Mouse (Mus musculus) liver, embryonic 15.5 days (tissue): ENCODE measurements around the gene Cemip2. TPM values are rescaled to one million over a fixed set of nuclear protein-coding genes. Genes with fewer than 3 reads are reported as not detected.
"Not testable (repeated sequence)": the region's sequence is repeated elsewhere in the genome, so short reads cannot be mapped to it uniquely, and the experiment has no call there.

Experiments used
- ATAC-seq: fragments of 200-750 bp; cut with Nextera tagmentation; 2 replicates; pipeline ENCODE4 v1.8.0; 2017; ENCODE audit warnings: moderate number of reproducible peaks, mild to moderate bottlenecking, moderate library complexity; ENCODE audit not compliant: insufficient read depth
- H3K27ac ChIP-seq: fragments of 300-500 bp; sonication (generic); replicated peaks from 2 replicates; pipeline ENCODE4 v1.5.1; 2015; ENCODE audit warnings: mild to moderate bottlenecking, inconsistent platforms
- H3K27me3 ChIP-seq: fragments of 300-500 bp; sonication (generic); 2 replicates; pipeline ENCODE4 v1.6.1; 2015; ENCODE audit warnings: mild to moderate bottlenecking, inconsistent platforms
- H3K36me3 ChIP-seq: fragments of 300-500 bp; sonication (generic); replicated peaks from 2 replicates; pipeline ENCODE4 v1.6.1; 2015; ENCODE audit warnings: moderate library complexity, mild to moderate bottlenecking, inconsistent platforms
- H3K4me1 ChIP-seq: fragments of 300-500 bp; sonication (generic); replicated peaks from 2 replicates; pipeline ENCODE4 v1.6.1; 2015; ENCODE audit warnings: inconsistent platforms
- H3K4me2 ChIP-seq: fragments of 300-500 bp; sonication (generic); 2 replicates; pipeline ENCODE4 v1.6.1; 2015; ENCODE audit warnings: moderate library complexity, mild to moderate bottlenecking, inconsistent platforms
- H3K4me3 ChIP-seq: fragments of 300-500 bp; sonication (generic); replicated peaks from 2 replicates; pipeline ENCODE4 v1.5.1; 2015; ENCODE audit warnings: mild to moderate bottlenecking, inconsistent platforms
- H3K9ac ChIP-seq: fragments of 300-500 bp; sonication (generic); 2 replicates; pipeline ENCODE4 v1.6.1; 2015; ENCODE audit warnings: moderate library complexity, mild to moderate bottlenecking, inconsistent platforms
- H3K9me3 ChIP-seq: fragments of 300-500 bp; sonication (generic); replicated peaks from 2 replicates; pipeline ENCODE4 v1.6.1; 2016; ENCODE audit warnings: inconsistent platforms
- WGBS: fragments of 180-500 bp; shearing (Covaris S2); methylation state at CpG from one replicate; pipeline ENCODE4 v1.1.7; 2015; ENCODE audit warnings: mixed read lengths; ENCODE audit not compliant: insufficient replicate concordance; 5-methylcytosine and 5-hydroxymethylcytosine counted together
- polyA plus RNA-seq: library from polyadenylated mRNA; unstranded; fragments of >200 nt; fragmentation: Nextera tagmentation; extraction: Ambion mirVana; gene quantifications from 2 replicates; pipeline ENCODE4 v1.2.1, GENCODE M21; 2015

Gene Cemip2
- polyA plus RNA-seq, 1 experiment from 2014 or later: 7.2 TPM

- no peak overlapping the region for H3K9ac ChIP-seq
Measured at GRCm38 (mm10) chr19:21855421-21856128, 77.4 kb downstream of the Cemip2 start.

GRCm38 (mm10) chr19:21858846-21859521, 80.8 kb downstream of the Cemip2 start:
- Histone ChIP-seq H3K27ac (no peak overlapping the region), H3K4me1 (no peaks in the 10 kb centered on the region), H3K9me3 (no peaks in the 10 kb centered on the region), H3K4me3 (no peak overlapping the region), H3K27me3 (no peaks in the 10 kb centered on the region), H3K36me3 (peaks cover 10% of the 10 kb centered on the region; the same call in 1 of the 2 replicates), H3K9ac (no peak overlapping the region), H3K4me2 (no peak overlapping the region)
- WGBS: 67% methylated on average over 12 of the region's 12 CpGs
- no peak for ATAC-seq

More at GRCm38 (mm10) chr19:21855421-21856128, 77.4 kb downstream of the Cemip2 start:
- H3K9me3 ChIP-seq: no peaks in the 10 kb centered on the region
- peaks cover 25% of the 10 kb centered on the region; the same call in 1 of the 2 replicates for H3K36me3 ChIP-seq
- H3K27ac ChIP-seq: no peak overlapping the region
- H3K27me3 ChIP-seq: no peaks in the 10 kb centered on the region
- no peak overlapping the region for H3K4me3 ChIP-seq
- no peak for ATAC-seq
- whole genome bisulfite sequencing: 63% methylated on average over 8 of the region's 8 CpGs
- H3K4me2 ChIP-seq: no peak overlapping the region
- no peaks in the 10 kb centered on the region for H3K4me1 ChIP-seq

GRCm38 (mm10) chr19:21860132-21860531, 82.0 kb downstream of the Cemip2 start:
- no peak overlapping the region for H3K9ac ChIP-seq
- 65% methylated on average over 5 of the region's 5 CpGs for WGBS

GRCm38 (mm10) chr19:21860894-21861293, 82.8 kb downstream of the Cemip2 start:
- ATAC-seq: no peak
- WGBS: 66% methylated on average over 6 of the region's 6 CpGs

More at GRCm38 (mm10) chr19:21860132-21860531, 82.0 kb downstream of the Cemip2 start:
- Histone ChIP-seq H3K4me2 (no peak overlapping the region), H3K9me3 (no peaks in the 10 kb centered on the region), H3K4me3 (no peak overlapping the region), H3K4me1 (no peaks in the 10 kb centered on the region), H3K36me3 (peaks cover 10% of the 10 kb centered on the region; the same call in 1 of the 2 replicates), H3K27ac (no peak overlapping the region), H3K27me3 (no peaks in the 10 kb centered on the region)
- ATAC-seq: no peak

GRCm38 (mm10) chr19:21862289-21862990, 84.3 kb downstream of the Cemip2 start:
- no peak overlapping the region for H3K9ac ChIP-seq
- no peaks in the 10 kb centered on the region for H3K27me3 ChIP-seq
- no peaks in the 10 kb centered on the region for H3K9me3 ChIP-seq
- 61% methylated on average over 5 of the region's 5 CpGs for WGBS
- H3K4me1 ChIP-seq: no peaks in the 10 kb centered on the region
- H3K4me2 ChIP-seq: no peak overlapping the region
- H3K27ac ChIP-seq: no peak overlapping the region
- no peak for ATAC-seq
- no peak overlapping the region for H3K4me3 ChIP-seq
- 0 out of 2 replicates have a peak, but pooled peaks cover 2% of the 10 kb centered on the region for H3K36me3 ChIP-seq

More at GRCm38 (mm10) chr19:21860894-21861293, 82.8 kb downstream of the Cemip2 start:
- H3K9me3 ChIP-seq: no peaks in the 10 kb centered on the region
- no peak overlapping the region for H3K27ac ChIP-seq
- H3K36me3 ChIP-seq: 0 out of 2 replicates have a peak, but pooled peaks cover 10% of the 10 kb centered on the region
- H3K4me3 ChIP-seq: no peak overlapping the region
- H3K9ac ChIP-seq: no peak overlapping the region
- no peak overlapping the region for H3K4me2 ChIP-seq
- no peaks in the 10 kb centered on the region for H3K27me3 ChIP-seq
- H3K4me1 ChIP-seq: no peaks in the 10 kb centered on the region

GRCm38 (mm10) chr19:21862991-21863931, 85.1 kb downstream of the Cemip2 start:
- Histone ChIP-seq H3K4me2 (no peak overlapping the region), H3K4me1 (no peaks in the 10 kb centered on the region), H3K27me3 (no peaks in the 10 kb centered on the region), H3K9me3 (no peaks in the 10 kb centered on the region), H3K36me3 (no peaks in the 10 kb centered on the region), H3K4me3 (no peak overlapping the region), H3K27ac (no peak overlapping the region), H3K9ac (no peak overlapping the region)
- 61% methylated on average over 9 of the region's 9 CpGs for WGBS
- ATAC-seq: no peak

GRCm38 (mm10) chr19:21865242-21866055, 87.3 kb downstream of the Cemip2 start:
- no peak for ATAC-seq
- 41% methylated on average over 7 of the region's 7 CpGs for WGBS
- Histone ChIP-seq H3K4me3 (no peak overlapping the region), H3K36me3 (no peaks in the 10 kb centered on the region), H3K4me2 (no peak overlapping the region), H3K27ac (no peak overlapping the region), H3K9me3 (no peaks in the 10 kb centered on the region), H3K27me3 (no peaks in the 10 kb centered on the region), H3K4me1 (no peaks in the 10 kb centered on the region), H3K9ac (no peak overlapping the region)

- H3K36me3 ChIP-seq: no peaks in the 10 kb centered on the region
- H3K9ac ChIP-seq: no peak overlapping the region
- no peak overlapping the region for H3K4me2 ChIP-seq
- no peak overlapping the region for H3K27ac ChIP-seq
- H3K9me3 ChIP-seq: no peaks in the 10 kb centered on the region
- no peaks in the 10 kb centered on the region for H3K4me1 ChIP-seq
- no peak for ATAC-seq
- no peak overlapping the region for H3K4me3 ChIP-seq
- H3K27me3 ChIP-seq: no peaks in the 10 kb centered on the region
Measured at GRCm38 (mm10) chr19:21866094-21866493, 88.0 kb downstream of the Cemip2 start.

GRCm38 (mm10) chr19:21866756-21867155, 88.6 kb downstream of the Cemip2 start:
- not testable (repeated sequence) for H3K4me1 ChIP-seq, H3K9ac ChIP-seq, H3K4me3 ChIP-seq, H3K4me2 ChIP-seq, H3K27ac ChIP-seq, ATAC-seq, H3K27me3 ChIP-seq, H3K9me3 ChIP-seq, H3K36me3 ChIP-seq
- 52% methylated on average over 4 of the region's 4 CpGs for WGBS

GRCm38 (mm10) chr19:21868471-21868870, 90.3 kb downstream of the Cemip2 start:
- no peak for ATAC-seq

More at GRCm38 (mm10) chr19:21868471-21868870, 90.3 kb downstream of the Cemip2 start:
- Histone ChIP-seq H3K36me3 (no peaks in the 10 kb centered on the region), H3K27ac (no peak overlapping the region), H3K9me3 (no peaks in the 10 kb centered on the region), H3K27me3 (no peaks in the 10 kb centered on the region), H3K9ac (no peak overlapping the region), H3K4me1 (no peaks in the 10 kb centered on the region), H3K4me2 (no peak overlapping the region), H3K4me3 (no peak overlapping the region)
- WGBS: 63% methylated on average over 2 of the region's 2 CpGs
